Mouse (Mus musculus) hindbrain, embryonic 15.5 days (tissue): ENCODE measurements around the gene Rgp1. TPM values are rescaled to one million over a fixed set of nuclear protein-coding genes. Genes with fewer than 3 reads are reported as not detected.
"Not testable (repeated sequence)": the region's sequence is repeated elsewhere in the genome, so short reads cannot be mapped to it uniquely, and the experiment has no call there.

ENCODE experiments used
- ATAC-seq: fragments of 200-750 bp; cut with Nextera tagmentation; 2 replicates; pipeline ENCODE4 v1.8.0; 2017; ENCODE audit warnings: low read depth, moderate number of reproducible peaks, moderate TSS enrichment; ENCODE audit not compliant: low FRiP score
- H3K27ac ChIP-seq: fragments of 300-500 bp; sonication (generic); replicated peaks from 2 replicates; pipeline ENCODE4 v1.5.1; 2015; ENCODE audit warnings: mild to moderate bottlenecking, inconsistent platforms
- H3K27me3 ChIP-seq: fragments of 300-500 bp; sonication (generic); 2 replicates; pipeline ENCODE4 v1.6.1; 2015; ENCODE audit warnings: control low read depth, inconsistent platforms
- H3K36me3 ChIP-seq: fragments of 300-500 bp; sonication (generic); 2 replicates; pipeline ENCODE4 v1.6.1; 2015; ENCODE audit warnings: control low read depth, inconsistent platforms
- H3K4me1 ChIP-seq: fragments of 300-500 bp; sonication (generic); replicated peaks from 2 replicates; pipeline ENCODE4 v1.6.1; 2015; ENCODE audit warnings: control low read depth, inconsistent platforms
- H3K4me2 ChIP-seq: fragments of 300-500 bp; sonication (generic); 2 replicates; pipeline ENCODE4 v1.6.1; 2015; ENCODE audit warnings: moderate library complexity, mild to moderate bottlenecking, inconsistent platforms
- H3K4me3 ChIP-seq: fragments of 300-500 bp; sonication (generic); 2 replicates; pipeline ENCODE4 v1.5.1; 2015; ENCODE audit warnings: mild to moderate bottlenecking, inconsistent platforms
- H3K9ac ChIP-seq: fragments of 300-500 bp; sonication (generic); 2 replicates; pipeline ENCODE4 v1.6.1; 2015; ENCODE audit warnings: inconsistent platforms
- H3K9me3 ChIP-seq: fragments of 300-500 bp; sonication (generic); 2 replicates; pipeline ENCODE4 v1.6.1; 2016; ENCODE audit warnings: control low read depth, inconsistent platforms
- WGBS: fragments of 180-500 bp; shearing (Covaris S2); methylation state at CpG from one replicate; pipeline ENCODE4 v1.1.7; 2015; 5-methylcytosine and 5-hydroxymethylcytosine counted together
- polyA plus RNA-seq: library from polyadenylated mRNA; unstranded; fragments of >200 nt; fragmentation: Nextera tagmentation; extraction: Ambion mirVana; gene quantifications from 2 replicates; pipeline ENCODE4 v1.2.1, GENCODE M21; 2015

The Rgp1 gene
- polyA plus RNA-seq, 1 experiment from 2014 or later = 22.8 TPM

GRCm38 (mm10) chr4:43584444-43585416, 6.2 kb downstream of the Rgp1 start, which contains the start of gene Msmp:
Msmp (minus strand) TSS chr4:43584494.
- 68% methylated on average over 12 of the region's 12 CpGs for WGBS
- ATAC-seq = no peak
- Histone ChIP-seq H3K9ac (no peak within 1 kb of the TSS), H3K27ac (no peak within 1 kb of the TSS), H3K36me3 (peaks cover 39% of the 10 kb centered on the region), H3K27me3 (no peaks in the 10 kb centered on the region), H3K4me1 (peaks cover 7% of the 10 kb centered on the region), H3K4me3 (no peak within 1 kb of the TSS), H3K4me2 (no peak within 1 kb of the TSS), H3K9me3 (no peaks in the 10 kb centered on the region)

GRCm38 (mm10) chr4:43585682-43586081, 7.2 kb downstream of the Rgp1 start:
- WGBS = 58% methylated on average over 10 of the region's 10 CpGs
- ATAC-seq = no peak

GRCm38 (mm10) chr4:43586411-43586810, 7.9 kb downstream of the Rgp1 start:
- Histone ChIP-seq H3K4me3 (no peak overlapping the region), H3K4me1 (no peaks in the 10 kb centered on the region), H3K9me3 (no peaks in the 10 kb centered on the region), H3K9ac (no peak overlapping the region), H3K36me3 (peaks cover 30% of the 10 kb centered on the region), H3K27me3 (no peaks in the 10 kb centered on the region), H3K4me2 (no peak overlapping the region), H3K27ac (no peak overlapping the region)
- WGBS = 78% methylated on average over 8 of the region's 8 CpGs
- ATAC-seq = no peak; the same call in 1 of the 2 replicates

More at GRCm38 (mm10) chr4:43585682-43586081, 7.2 kb downstream of the Rgp1 start:
- no peak overlapping the region for H3K4me3 ChIP-seq
- H3K27me3 ChIP-seq = no peaks in the 10 kb centered on the region
- H3K9ac ChIP-seq = no peak overlapping the region
- H3K4me1 ChIP-seq = no peaks in the 10 kb centered on the region
- H3K27ac ChIP-seq = no peak overlapping the region
- no peaks in the 10 kb centered on the region for H3K9me3 ChIP-seq
- no peak overlapping the region for H3K4me2 ChIP-seq
- peaks cover 38% of the 10 kb centered on the region for H3K36me3 ChIP-seq

- Histone ChIP-seq H3K9me3 (no peaks in the 10 kb centered on the region), H3K27me3 (no peaks in the 10 kb centered on the region), H3K4me1 (no peaks in the 10 kb centered on the region), H3K36me3 (peaks cover 19% of the 10 kb centered on the region), H3K9ac (no peak overlapping the region), H3K27ac (no peak overlapping the region), H3K4me2 (no peak overlapping the region), H3K4me3 (no peak overlapping the region)
- ATAC-seq = no peak
- WGBS = 62% methylated on average over 7 of the region's 7 CpGs
Measured at GRCm38 (mm10) chr4:43587681-43588080, 9.2 kb downstream of the Rgp1 start.

- Histone ChIP-seq H3K4me1 (no peaks in the 10 kb centered on the region), H3K27me3 (no peaks in the 10 kb centered on the region), H3K9me3 (no peaks in the 10 kb centered on the region), H3K27ac (no peak overlapping the region), H3K36me3 (no peaks in the 10 kb centered on the region), H3K4me3 (no peak overlapping the region), H3K4me2 (no peak overlapping the region), H3K9ac (no peak overlapping the region)
- no peak for ATAC-seq
- 90% methylated on average over 5 of the region's 5 CpGs for WGBS
Measured at GRCm38 (mm10) chr4:43591543-43591942, 13.0 kb downstream of the Rgp1 start.

- H3K4me1 ChIP-seq = no peaks in the 10 kb centered on the region
- no peaks in the 10 kb centered on the region for H3K9me3 ChIP-seq
- no peak overlapping the region for H3K27ac ChIP-seq
- no peak overlapping the region for H3K9ac ChIP-seq
- no peak for ATAC-seq
- H3K4me2 ChIP-seq = no peak overlapping the region
- H3K4me3 ChIP-seq = no peak overlapping the region
- 74% methylated on average over 3 of the region's 3 CpGs for WGBS
- H3K27me3 ChIP-seq = no peaks in the 10 kb centered on the region
- no peaks in the 10 kb centered on the region for H3K36me3 ChIP-seq
Measured at GRCm38 (mm10) chr4:43591961-43592360, 13.4 kb downstream of the Rgp1 start.

GRCm38 (mm10) chr4:43593453-43593852, 14.9 kb downstream of the Rgp1 start:
- H3K9ac ChIP-seq = no peak overlapping the region
- no peaks in the 10 kb centered on the region for H3K9me3 ChIP-seq
- H3K4me3 ChIP-seq = no peak overlapping the region
- no peaks in the 10 kb centered on the region for H3K36me3 ChIP-seq
- no peaks in the 10 kb centered on the region for H3K27me3 ChIP-seq
- no peaks in the 10 kb centered on the region for H3K4me1 ChIP-seq
- H3K27ac ChIP-seq = no peak overlapping the region
- 71% methylated on average over 3 of the region's 3 CpGs for WGBS
- no peak for ATAC-seq
- no peak overlapping the region for H3K4me2 ChIP-seq

GRCm38 (mm10) chr4:43596597-43596996, 18.1 kb downstream of the Rgp1 start:
- H3K9me3 ChIP-seq, H3K4me1 ChIP-seq, H3K36me3 ChIP-seq, H3K27me3 ChIP-seq, ATAC-seq, H3K4me2 ChIP-seq, H3K9ac ChIP-seq, H3K4me3 ChIP-seq, H3K27ac ChIP-seq: not testable (repeated sequence)
- WGBS = 88% methylated on average over 2 of the region's 2 CpGs

GRCm38 (mm10) chr4:43598200-43598599, 19.7 kb downstream of the Rgp1 start:
- no peaks in the 10 kb centered on the region for H3K27me3 ChIP-seq
- H3K4me2 ChIP-seq = no peak overlapping the region
- H3K36me3 ChIP-seq = no peaks in the 10 kb centered on the region
- whole genome bisulfite sequencing = 85% methylated on average over 4 of the region's 4 CpGs
- no peak overlapping the region for H3K27ac ChIP-seq
- ATAC-seq = no peak
- no peaks in the 10 kb centered on the region for H3K9me3 ChIP-seq
- no peak overlapping the region for H3K9ac ChIP-seq
- no peaks in the 10 kb centered on the region for H3K4me1 ChIP-seq
- no peak overlapping the region for H3K4me3 ChIP-seq

- H3K27me3 ChIP-seq = no peaks in the 10 kb centered on the region
- no peaks in the 10 kb centered on the region for H3K9me3 ChIP-seq
- no peak overlapping the region for H3K4me3 ChIP-seq
- H3K4me2 ChIP-seq = no peak overlapping the region
- no peak overlapping the region for H3K27ac ChIP-seq
- H3K4me1 ChIP-seq = no peaks in the 10 kb centered on the region
- no peaks in the 10 kb centered on the region for H3K36me3 ChIP-seq
- no peak overlapping the region for H3K9ac ChIP-seq
- WGBS = 93% methylated on average over 7 of the region's 7 CpGs
- ATAC-seq = no peak
Measured at GRCm38 (mm10) chr4:43598650-43599380, 20.3 kb downstream of the Rgp1 start.

- Histone ChIP-seq H3K9me3 (no peaks in the 10 kb centered on the region), H3K4me1 (no peaks in the 10 kb centered on the region), H3K4me3 (no peak overlapping the region), H3K36me3 (no peaks in the 10 kb centered on the region), H3K9ac (no peak overlapping the region), H3K4me2 (no peak overlapping the region), H3K27ac (no peak overlapping the region), H3K27me3 (no peaks in the 10 kb centered on the region)
- no peak for ATAC-seq
- WGBS = 83% methylated on average over 9 of the region's 9 CpGs
Measured at GRCm38 (mm10) chr4:43600195-43600934, 21.9 kb downstream of the Rgp1 start.
